Mouse (Mus musculus) embryo, embryonic 11.5 days (tissue): ENCODE results near the gene Itgb6.

ENCODE experiments used
- DNase-seq: peaks from one replicate; pipeline ENCODE4 v3.0.0-alpha.2; 2012; ENCODE audit warnings: low read depth, low spot score

Itgb6 gene

GRCm38 (mm10) chr2:60712891-60713290, 9.6 kb downstream of the Itgb6 start:
- DNase-seq, result no peak

- DNase-seq, result no peak
Observed at GRCm38 (mm10) chr2:60712483-60712882, 10.0 kb downstream of the Itgb6 start.

GRCm38 (mm10) chr2:60711098-60711880, 11.2 kb downstream of the Itgb6 start:
- no peak for DNase-seq

- DNase-seq, result no peak
Observed at GRCm38 (mm10) chr2:60710317-60710716, 12.1 kb downstream of the Itgb6 start.

GRCm38 (mm10) chr2:60708671-60709070, 13.8 kb downstream of the Itgb6 start:
- no peak for DNase-seq

GRCm38 (mm10) chr2:60706866-60707265, 15.6 kb downstream of the Itgb6 start:
- no peak for DNase-seq

- no peak for DNase-seq
Observed at GRCm38 (mm10) chr2:60705426-60705825, 17.0 kb downstream of the Itgb6 start.

GRCm38 (mm10) chr2:60703315-60703714, 19.1 kb downstream of the Itgb6 start:
- no peak for DNase-seq

- DNase-seq, result no peak
Observed at GRCm38 (mm10) chr2:60700956-60701355, 21.5 kb downstream of the Itgb6 start.

GRCm38 (mm10) chr2:60700013-60700412, 22.4 kb downstream of the Itgb6 start:
- DNase-seq, result no peak

GRCm38 (mm10) chr2:60699591-60699990, 22.9 kb downstream of the Itgb6 start:
- DNase-seq, result no peak

GRCm38 (mm10) chr2:60698155-60698554, 24.3 kb downstream of the Itgb6 start:
- no peak for DNase-seq

GRCm38 (mm10) chr2:60697530-60697929, 24.9 kb downstream of the Itgb6 start:
- DNase-seq, result no peak

GRCm38 (mm10) chr2:60696559-60696958, 25.9 kb downstream of the Itgb6 start:
- no peak for DNase-seq

GRCm38 (mm10) chr2:60695706-60696105, 26.7 kb downstream of the Itgb6 start:
- no peak for DNase-seq

GRCm38 (mm10) chr2:60694563-60694962, 27.9 kb downstream of the Itgb6 start:
- no peak for DNase-seq

GRCm38 (mm10) chr2:60692239-60692638, 30.2 kb downstream of the Itgb6 start:
- no peak for DNase-seq

- DNase-seq, result no peak
Observed at GRCm38 (mm10) chr2:60690212-60690611, 32.2 kb downstream of the Itgb6 start.

GRCm38 (mm10) chr2:60688944-60689615, 33.4 kb downstream of the Itgb6 start:
- DNase-seq, result no peak

GRCm38 (mm10) chr2:60688150-60688549, 34.3 kb downstream of the Itgb6 start:
- DNase-seq, result no peak

GRCm38 (mm10) chr2:60685973-60686372, 36.5 kb downstream of the Itgb6 start:
- no peak for DNase-seq

GRCm38 (mm10) chr2:60684168-60684567, 38.3 kb downstream of the Itgb6 start:
- DNase-seq, result no peak

- no peak for DNase-seq
Observed at GRCm38 (mm10) chr2:60682554-60682953, 39.9 kb downstream of the Itgb6 start.
